Mouse (Mus musculus) gonadal fat pad, adult 2 months (tissue): ENCODE measurements around the gene Hoxb6. TPM values are rescaled to one million over a fixed set of nuclear protein-coding genes. Genes with fewer than 3 reads are reported as not detected.

Experiments used
- DNase-seq: peaks from one replicate; pipeline ENCODE4 v3.0.0-alpha.2; 2012; ENCODE audit warnings: low read depth
- polyA plus RNA-seq: library from polyadenylated mRNA; depleted of rRNA; stranded (reverse); fragments of >200 nt; gene quantifications from 2 replicates; pipeline ENCODE4 v1.2.3, GENCODE M21; 2012; rRNA removed

The Hoxb6 gene
- polyA plus RNA-seq, 1 experiment, result 153 TPM

GRCm38 (mm10) chr11:96350791-96351190 is 58.5 kb downstream of the Hoxb6 start:
- no peak for DNase-seq

Other genes starting within 250 kb of the Hoxb6 start
- gene Ube2z, start 227.1 kb upstream of the Hoxb6 start, polyA plus RNA-seq, result 89.4 and 104 TPM in 2 replicates
- 603 and 668 TPM in 2 replicates for gene Atp5g1, start 216.8 kb upstream of the Hoxb6 start, polyA plus RNA-seq
- gene Calcoco2, start 180.5 kb upstream of the Hoxb6 start, polyA plus RNA-seq, result 0.09 TPM in 1 of 2 replicates, not detected in the other
- 0.45 and 0.84 TPM in 2 replicates for gene Ttll6, start 158.7 kb upstream of the Hoxb6 start, polyA plus RNA-seq
- gene Hoxb13, start 98.2 kb upstream of the Hoxb6 start, polyA plus RNA-seq, result 0.04 TPM in 1 of 2 replicates, not detected in the other
- gene Hoxb9, start 21.0 kb upstream of the Hoxb6 start, polyA plus RNA-seq, result 27.8 and 31.5 TPM in 2 replicates
- gene Hoxb8, start 10.6 kb upstream of the Hoxb6 start, polyA plus RNA-seq, result 137 and 237 TPM in 2 replicates
- 49.4 and 65.1 TPM in 2 replicates for gene Hoxb7, start 5.9 kb upstream of the Hoxb6 start, polyA plus RNA-seq
- 10.7 and 13.8 TPM in 2 replicates for gene Hoxb5, start 10.9 kb downstream of the Hoxb6 start, polyA plus RNA-seq
- 19.5 and 22.4 TPM in 2 replicates for gene Hoxb4, start 25.8 kb downstream of the Hoxb6 start, polyA plus RNA-seq
- gene Hoxb3, start 30.9 kb downstream of the Hoxb6 start, polyA plus RNA-seq, result 20.1 and 26.4 TPM in 2 replicates
- gene Hoxb2, start 58.0 kb downstream of the Hoxb6 start, polyA plus RNA-seq, result 31.4 and 43.0 TPM in 2 replicates
- 0.92 and 1.0 TPM in 2 replicates for gene Hoxb1, start 73.3 kb downstream of the Hoxb6 start, polyA plus RNA-seq
- gene Skap1, start 172.1 kb downstream of the Hoxb6 start, polyA plus RNA-seq, result 8.8 and 11.0 TPM in 2 replicates